Comparison of ENCODE assay signal across 12 mouse cellular contexts in genomic region chr9:91377036-91377872, GRCm38 (mm10). TPM values are rescaled to one million over a fixed set of nuclear protein-coding genes. Genes with fewer than 3 reads are reported as not detected.
DNase-seq lines count a peak whose midpoint lies in the region; ATAC-seq lines count a peak whose summit lies in the region.
"Had no signal": no experiment of that assay in that cellular context is flagged by ENCODE, and none has a peak within 500 bp of the region (broad histone marks: within the 10 kb centered on the region; RNA-seq: fewer than 3 reads in every experiment).

No protein-coding gene starts in this region.

- peak; percentile 59 for DNase-seq in cerebellum, adult 11 months
- DNase-seq in cerebellum, postnatal 14 days, result peak; percentile 17 to 74
- peak; percentile 56 for DNase-seq in hindbrain, embryonic 10.5 days (ENCODE audit: low spot score)
- no peak for DNase-seq in kidney, postnatal 10 days
- no peak for DNase-seq in heart, adult 18-20 months
- DNase-seq: kidney, postnatal 36 days; lung, postnatal 10 days had no signal

- H3K4me2 ChIP-seq in midbrain, embryonic 16.5 days (ENCODE audit: low read length), result peak overlapping the region; percentile 58
- H3K4me2 ChIP-seq: limb, embryonic 13.5 days had no signal

- peaks cover 49% of the 10 kb centered on the region for H3K4me1 ChIP-seq in hindbrain, embryonic 10.5 days (replicated peaks)
- 0 out of 2 replicates have a peak, but pooled peaks cover 3% of the 10 kb centered on the region for H3K4me1 ChIP-seq in midbrain, embryonic 16.5 days (ENCODE audit: control insufficient read depth, insufficient read depth, low read length)

- no peaks in the 10 kb centered on the region for H3K36me3 ChIP-seq in hindbrain, embryonic 10.5 days
- H3K36me3 ChIP-seq in midbrain, embryonic 16.5 days (ENCODE audit: control insufficient read depth, insufficient read depth, low read length), result no peaks in the 10 kb centered on the region
- H3K36me3 ChIP-seq: limb, embryonic 13.5 days had no signal

- ATAC-seq in midbrain, embryonic 16.5 days, result peak; percentile 49
- ATAC-seq in erythroblast, adult 5-6 weeks (replicated peaks; ENCODE audit: low FRiP score, poor library complexity, severe bottlenecking), result no peak

- peak overlapping the region; percentile 2; the same call in 1 of the 2 replicates for H3K9ac ChIP-seq in midbrain, embryonic 16.5 days (ENCODE audit: low read depth, low read length)
- H3K9ac ChIP-seq: limb, embryonic 13.5 days had no signal

- H3K27ac ChIP-seq in hindbrain, embryonic 10.5 days, result peak overlapping the region; percentile 98
- peak overlapping the region; percentile 50 for H3K27ac ChIP-seq in midbrain, embryonic 16.5 days (ENCODE audit: low read length)
- H3K27ac ChIP-seq: limb, embryonic 13.5 days had no signal

- H3K9me3 ChIP-seq in hindbrain, embryonic 10.5 days, result no peaks in the 10 kb centered on the region
- H3K9me3 ChIP-seq in midbrain, embryonic 16.5 days (replicated peaks; ENCODE audit: control insufficient read depth, low read length, poor library complexity, severe bottlenecking), result no peaks in the 10 kb centered on the region
- H3K9me3 ChIP-seq: limb, embryonic 13.5 days had no signal

- 3% methylated on average over 14 of the region's 14 CpGs for WGBS in hindbrain, embryonic 10.5 days
- WGBS in midbrain, embryonic 16.5 days, result 4% methylated on average over 14 of the region's 14 CpGs

- peak overlapping the region; percentile 67 for H3K4me3 ChIP-seq in hindbrain, embryonic 10.5 days
- H3K4me3 ChIP-seq in midbrain, embryonic 16.5 days (ENCODE audit: low read depth, low read length), result peak overlapping the region; percentile 25
- H3K4me3 ChIP-seq: limb, embryonic 13.5 days had no signal

- H3K27me3 ChIP-seq in hindbrain, embryonic 10.5 days (ENCODE audit: insufficient read depth, poor library complexity, severe bottlenecking), result peaks cover 98% of the 10 kb centered on the region
- H3K27me3 ChIP-seq in midbrain, embryonic 16.5 days (ENCODE audit: control insufficient read depth, insufficient read depth, low read depth, low read length), result peaks cover 39% of the 10 kb centered on the region

RNA-seq across cellular contexts. Expression of gene Zic1, which starts 11.6 kb away (rescaled TPM):
- polyA plus RNA-seq in hindbrain, embryonic 10.5 days (2016; fragmentation: Nextera tagmentation; extraction: Ambion mirVana), result 6.9 and 8.1 TPM in 2 replicates
- 9.1 and 20.6 TPM in 2 replicates for polyA plus RNA-seq in midbrain, embryonic 16.5 days (2015; fragmentation: Nextera tagmentation; extraction: Ambion mirVana)
- not detected in 2 replicates for total RNA-seq in erythroblast, adult 5-6 weeks (2015; ENCODE audit: low replicate concordance)
- not detected in 2 replicates for total RNA-seq in erythroblast, adult 5-6 weeks (2017; ENCODE audit: low replicate concordance)
- not detected for total RNA-seq in heart, adult 18-20 months (2021)
- total RNA-seq: heart, postnatal 25 days had no signal

RNA-seq across cellular contexts. Expression of gene Zic4, which starts 15.0 kb away (rescaled TPM):
- 16.9 and 19.8 TPM in 2 replicates for polyA plus RNA-seq in hindbrain, embryonic 10.5 days (2016; fragmentation: Nextera tagmentation; extraction: Ambion mirVana)
- polyA plus RNA-seq in midbrain, embryonic 16.5 days (2015; fragmentation: Nextera tagmentation; extraction: Ambion mirVana), result 55.8 and 154 TPM in 2 replicates
- total RNA-seq in erythroblast, adult 5-6 weeks (2015; ENCODE audit: low replicate concordance), result not detected in 2 replicates
- total RNA-seq in erythroblast, adult 5-6 weeks (2017; ENCODE audit: low replicate concordance), result 0.28 TPM in 1 of 2 replicates, not detected in the other
- not detected for total RNA-seq in heart, adult 18-20 months (2021)
- total RNA-seq: ES-E14; heart, postnatal 25 days had no signal

Comparison
In these comparisons a context has a peak if more than half of its experiments do, and no peak if none do; other contexts are left out.
1. DNase-seq: peak in cerebellum, adult 11 months (single experiment), cerebellum, postnatal 14 days (2 of 2) and hindbrain, embryonic 10.5 days (single experiment); none in kidney, postnatal 10 days (single experiment) and heart, adult 18-20 months (0 of 2).